Mouse (Mus musculus) heart, embryonic 11.5 days (tissue): ENCODE data around the gene Cd109. TPM values are rescaled to one million over a fixed set of nuclear protein-coding genes. Genes with fewer than 3 reads are reported as not detected.

Source experiments
- ATAC-seq: fragments of 200-750 bp; cut with Nextera tagmentation; replicated peaks from 2 replicates; pipeline ENCODE4 v1.8.0; 2017; ENCODE audit warnings: moderate library complexity; ENCODE audit not compliant: insufficient number of reproducible peaks, low FRiP score, low TSS enrichment
- H3K27ac ChIP-seq: fragments of 300-500 bp; sonication (generic); 2 replicates; pipeline ENCODE4 v1.5.1; 2014; ENCODE audit warnings: mild to moderate bottlenecking, low read depth, low read length
- H3K27me3 ChIP-seq: fragments of 300-500 bp; sonication (generic); 2 replicates; pipeline ENCODE4 v1.6.1; 2014; ENCODE audit warnings: mild to moderate bottlenecking, low read length, mixed read lengths; ENCODE audit not compliant: control insufficient read depth, insufficient read depth
- H3K36me3 ChIP-seq: fragments of 300-500 bp; sonication (generic); 2 replicates; pipeline ENCODE4 v1.6.1; 2014; ENCODE audit warnings: mild to moderate bottlenecking, low read length, moderate library complexity, mixed read lengths; ENCODE audit not compliant: control insufficient read depth, insufficient read depth
- H3K4me1 ChIP-seq: fragments of 300-500 bp; sonication (generic); 2 replicates; pipeline ENCODE4 v1.6.1; 2014; ENCODE audit warnings: low read length; ENCODE audit not compliant: control insufficient read depth, insufficient read depth
- H3K4me2 ChIP-seq: fragments of 300-500 bp; sonication (generic); 2 replicates; pipeline ENCODE4 v1.6.1; 2014; ENCODE audit warnings: mild to moderate bottlenecking, moderate library complexity
- H3K4me3 ChIP-seq: fragments of 300-500 bp; sonication (generic); 2 replicates; pipeline ENCODE4 v1.5.1; 2014; ENCODE audit warnings: low read depth, low read length
- H3K9ac ChIP-seq: fragments of 300-500 bp; sonication (generic); 2 replicates; pipeline ENCODE4 v1.6.1; 2014; ENCODE audit warnings: mild to moderate bottlenecking, low read depth, low read length, moderate library complexity
- H3K9me3 ChIP-seq: fragments of 300-500 bp; sonication (generic); replicated peaks from 2 replicates; pipeline ENCODE4 v1.6.1; 2016; ENCODE audit warnings: low read length; ENCODE audit not compliant: control insufficient read depth
- WGBS: fragments of 180-500 bp; shearing (Covaris S2); extraction: QIAGEN DNeasy Blood & Tissue Kit; methylation state at CpG from one replicate; pipeline ENCODE4 v1.1.7; 2014; ENCODE audit not compliant: insufficient replicate concordance; 5-methylcytosine and 5-hydroxymethylcytosine counted together
- polyA plus RNA-seq: library from polyadenylated mRNA; unstranded; fragments of >200 nt; fragmentation: Nextera tagmentation; extraction: Ambion mirVana; gene quantifications from 2 replicates; pipeline ENCODE4 v1.2.1, GENCODE M21; 2014

The Cd109 gene
- polyA plus RNA-seq = 1.7 TPM in 2 replicates

GRCm38 (mm10) chr9:78615401-78616021 lies at the start of gene Cd109:
Gene Cd109, plus strand, starts transcription at chr9:78615546.
- Histone ChIP-seq H3K4me2 (peak within 1 kb of the TSS; percentile 81), H3K9ac (peak within 1 kb of the TSS; percentile 58), H3K9me3 (no peaks in the 10 kb centered on the region), H3K27me3 (peaks cover 12% of the 10 kb centered on the region; the same call in 1 of the 2 replicates), H3K4me1 (no peaks in the 10 kb centered on the region), H3K36me3 (no peaks in the 10 kb centered on the region), H3K27ac (no peak within 1 kb of the TSS), H3K4me3 (peak within 1 kb of the TSS; percentile 53)
- peak; percentile 48; the same call in 1 of the 2 replicates for ATAC-seq
- WGBS = under 1% methylated on average over 43 of the region's 43 CpGs

GRCm38 (mm10) chr9:78569934-78570333 lies 45.4 kb upstream of the Cd109 start:
- H3K4me1 ChIP-seq = no peaks in the 10 kb centered on the region
- H3K4me2 ChIP-seq = no peak overlapping the region
- WGBS = 91% methylated on average over 9 of the region's 9 CpGs
- no peak for ATAC-seq
- H3K9ac ChIP-seq = no peak overlapping the region
- H3K9me3 ChIP-seq = no peaks in the 10 kb centered on the region
- no peaks in the 10 kb centered on the region for H3K27me3 ChIP-seq
- no peak overlapping the region for H3K4me3 ChIP-seq
- no peak overlapping the region for H3K27ac ChIP-seq
- H3K36me3 ChIP-seq = no peaks in the 10 kb centered on the region

- WGBS = 86% methylated on average over 5 of the region's 5 CpGs
These were observed 38.9 kb upstream of the Cd109 start for GRCm38 (mm10) chr9:78576466-78576865.

GRCm38 (mm10) chr9:78578824-78579223 lies 36.5 kb upstream of the Cd109 start:
- WGBS = 86% methylated on average over 7 of the region's 7 CpGs
- no peak for ATAC-seq
- Histone ChIP-seq H3K27ac (no peak overlapping the region), H3K36me3 (peaks cover 10% of the 10 kb centered on the region; the same call in 1 of the 2 replicates), H3K4me1 (no peaks in the 10 kb centered on the region), H3K9ac (no peak overlapping the region), H3K9me3 (no peaks in the 10 kb centered on the region), H3K4me2 (no peak overlapping the region), H3K4me3 (no peak overlapping the region), H3K27me3 (no peaks in the 10 kb centered on the region)

More at GRCm38 (mm10) chr9:78576466-78576865, 38.9 kb upstream of the Cd109 start:
- Histone ChIP-seq H3K4me3 (no peak overlapping the region), H3K36me3 (peaks cover 10% of the 10 kb centered on the region; the same call in 1 of the 2 replicates), H3K4me1 (no peaks in the 10 kb centered on the region), H3K4me2 (no peak overlapping the region), H3K9me3 (no peaks in the 10 kb centered on the region), H3K9ac (no peak overlapping the region), H3K27me3 (no peaks in the 10 kb centered on the region), H3K27ac (no peak overlapping the region)
- no peak for ATAC-seq

- no peak overlapping the region for H3K27ac ChIP-seq
These were observed 35.5 kb upstream of the Cd109 start for GRCm38 (mm10) chr9:78579644-78580396.

GRCm38 (mm10) chr9:78587218-78587883 lies 28.0 kb upstream of the Cd109 start:
- Histone ChIP-seq H3K36me3 (no peaks in the 10 kb centered on the region), H3K9ac (peak overlapping the region; percentile 77), H3K4me2 (peak overlapping the region; percentile 76), H3K27me3 (no peaks in the 10 kb centered on the region), H3K9me3 (no peaks in the 10 kb centered on the region), H3K4me3 (peak overlapping the region; percentile 76), H3K27ac (peak overlapping the region; percentile 29; the same call in 1 of the 2 replicates), H3K4me1 (no peaks in the 10 kb centered on the region)
- 1% methylated on average over 31 of the region's 31 CpGs for WGBS
- peak; percentile 44; the same call in 1 of the 2 replicates for ATAC-seq

More at GRCm38 (mm10) chr9:78579644-78580396, 35.5 kb upstream of the Cd109 start:
- Histone ChIP-seq H3K4me1 (no peaks in the 10 kb centered on the region), H3K9me3 (no peaks in the 10 kb centered on the region), H3K27me3 (no peaks in the 10 kb centered on the region), H3K9ac (no peak overlapping the region), H3K4me3 (no peak overlapping the region), H3K36me3 (peaks cover 10% of the 10 kb centered on the region; the same call in 1 of the 2 replicates), H3K4me2 (no peak overlapping the region)
- WGBS = 62% methylated on average over 10 of the region's 10 CpGs
- ATAC-seq = no peak

GRCm38 (mm10) chr9:78587914-78588313 lies 27.4 kb upstream of the Cd109 start, which contains the start of gene Slc17a5:
Gene Slc17a5, minus strand, starts transcription at chr9:78588041.
- under 1% methylated on average over 27 of the region's 27 CpGs for WGBS
- no peaks in the 10 kb centered on the region for H3K4me1 ChIP-seq
- peak within 1 kb of the TSS; percentile 77 for H3K9ac ChIP-seq
- H3K4me2 ChIP-seq = peak within 1 kb of the TSS; percentile 76
- peak within 1 kb of the TSS; percentile 76 for H3K4me3 ChIP-seq
- no peaks in the 10 kb centered on the region for H3K36me3 ChIP-seq
- H3K27ac ChIP-seq = peak within 1 kb of the TSS; percentile 29
- no peaks in the 10 kb centered on the region for H3K27me3 ChIP-seq
- ATAC-seq = peak; percentile 98
- H3K9me3 ChIP-seq = no peaks in the 10 kb centered on the region

GRCm38 (mm10) chr9:78588411-78589033 lies 26.8 kb upstream of the Cd109 start:
- Histone ChIP-seq H3K4me2 (peak overlapping the region; percentile 76), H3K36me3 (no peaks in the 10 kb centered on the region), H3K27me3 (no peaks in the 10 kb centered on the region), H3K4me1 (no peaks in the 10 kb centered on the region), H3K9me3 (no peaks in the 10 kb centered on the region), H3K27ac (no peak overlapping the region; the same call in 1 of the 2 replicates), H3K9ac (no peak overlapping the region), H3K4me3 (peak overlapping the region; percentile 76)
- WGBS = 76% methylated on average over 10 of the region's 10 CpGs
- ATAC-seq = 0 out of 2 replicates have a peak, but pooled peaks have one; percentile 29
